Mouse (Mus musculus) embryonic facial prominence, embryonic 14.5 days (tissue): ENCODE measurements at regions not wholly inside any gene's neighbourhood (a gene's known extent, or its start where the extent isn't known, plus 50 kb on each side); places are given as distances from the start of the nearest gene placed in this dataset.
A peak's percentile ranks its signal among the peaks of the same experiment; 100 is the strongest.

ENCODE experiments used
- ATAC-seq: fragments of 200-750 bp; cut with Nextera tagmentation; 2 replicates; pipeline ENCODE4 v1.8.0; 2017; ENCODE audit warnings: low read depth, moderate number of reproducible peaks, moderate TSS enrichment
- DNase-seq: peaks from one replicate; pipeline ENCODE4 v3.0.0-alpha.2; 2015; ENCODE audit warnings: low spot score
- H3K27ac ChIP-seq: fragments of 300-500 bp; sonication (generic); replicated peaks from 2 replicates; pipeline ENCODE4 v1.5.1; 2014; ENCODE audit warnings: low read depth, mild to moderate bottlenecking, low read length, moderate library complexity
- H3K27me3 ChIP-seq: fragments of 300-500 bp; sonication (generic); replicated peaks from 2 replicates; pipeline ENCODE4 v1.6.1; 2014; ENCODE audit warnings: low read length; ENCODE audit not compliant: control insufficient read depth, insufficient read depth
- H3K36me3 ChIP-seq: fragments of 300-500 bp; sonication (generic); 2 replicates; pipeline ENCODE4 v1.6.1; 2014; ENCODE audit warnings: low read length, mixed read lengths; ENCODE audit not compliant: control insufficient read depth, insufficient read depth
- H3K4me1 ChIP-seq: fragments of 300-500 bp; sonication (generic); 2 replicates; pipeline ENCODE4 v1.6.1; 2014; ENCODE audit warnings: antibody characterized with exemption, low read length; ENCODE audit not compliant: control insufficient read depth, insufficient read depth
- H3K4me2 ChIP-seq: fragments of 300-500 bp; sonication (generic); 2 replicates; pipeline ENCODE4 v1.6.1; 2014; ENCODE audit warnings: low read depth, mild to moderate bottlenecking, low read length, moderate library complexity, mixed read lengths
- H3K4me3 ChIP-seq: fragments of 300-500 bp; sonication (generic); 2 replicates; pipeline ENCODE4 v1.5.1; 2014; ENCODE audit warnings: low read depth, mild to moderate bottlenecking, low read length
- H3K9ac ChIP-seq: fragments of 300-500 bp; sonication (generic); 2 replicates; pipeline ENCODE4 v1.6.1; 2014; ENCODE audit warnings: low read depth, mild to moderate bottlenecking, low read length, moderate library complexity, mixed read lengths
- H3K9me3 ChIP-seq: fragments of 300-500 bp; sonication (generic); 2 replicates; pipeline ENCODE4 v1.6.1; 2016; ENCODE audit warnings: low read length; ENCODE audit not compliant: control insufficient read depth
- WGBS: fragments of 180-500 bp; shearing (Covaris S2); extraction: QIAGEN DNeasy Blood & Tissue Kit; methylation state at CpG from one replicate; pipeline ENCODE4 v1.1.7; 2014; 5-methylcytosine and 5-hydroxymethylcytosine counted together

DNA sequence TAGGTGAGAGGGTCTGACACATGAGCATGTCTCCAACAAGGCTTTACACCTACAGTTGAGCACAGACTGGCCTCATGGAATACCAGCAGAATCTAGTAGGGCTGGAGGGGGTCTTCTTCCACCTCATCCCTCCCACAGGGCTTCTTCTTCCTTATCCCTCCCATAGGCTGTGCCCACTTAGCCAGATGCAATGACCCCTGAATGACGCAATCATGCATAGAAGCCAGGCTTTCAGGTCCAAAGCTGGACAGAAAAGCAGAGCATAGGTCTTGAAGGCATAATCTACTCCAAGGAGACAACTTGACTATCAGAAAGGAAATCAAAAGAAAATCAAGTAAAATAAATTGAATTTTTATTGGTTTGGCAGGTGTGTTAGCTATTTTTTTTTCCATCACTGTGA, 198.5 kb upstream of the Irx3 start:
- 0 out of 2 replicates have a peak, but pooled peaks cover 5% of the 10 kb centered on the region for H3K27me3 ChIP-seq

DNA sequence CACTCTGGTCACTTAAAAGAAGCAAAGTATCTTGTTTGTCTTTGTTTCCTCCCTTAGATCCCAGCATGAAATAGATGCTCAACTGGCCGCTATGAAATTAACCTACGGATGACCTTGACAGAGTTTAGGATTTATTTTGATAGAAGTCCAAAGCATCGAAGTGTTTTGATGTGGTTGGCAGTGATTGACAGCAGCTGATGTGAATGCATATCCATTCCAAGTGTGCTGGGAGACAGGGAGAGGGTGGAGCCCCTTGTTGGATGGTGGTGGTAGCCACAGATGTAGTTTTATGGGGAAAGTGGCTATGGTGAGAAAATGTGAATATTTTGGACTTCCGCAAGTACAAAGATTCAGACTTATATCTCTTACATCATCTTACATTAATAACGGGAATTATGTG, 197.8 kb upstream of the Irx3 start:
- no peak for DNase-seq
- 65% methylated on average over 5 of the region's 5 CpGs for WGBS
- H3K27ac ChIP-seq: no peak overlapping the region
- H3K9ac ChIP-seq: no peak overlapping the region
- peaks cover 10% of the 10 kb centered on the region for H3K9me3 ChIP-seq
- ATAC-seq: no peak
- no peaks in the 10 kb centered on the region for H3K36me3 ChIP-seq
- peaks cover 12% of the 10 kb centered on the region; the same call in 1 of the 2 replicates for H3K4me1 ChIP-seq
- no peak overlapping the region for H3K4me3 ChIP-seq
- H3K27me3 ChIP-seq: 0 out of 2 replicates have a peak, but pooled peaks cover 5% of the 10 kb centered on the region
- no peak overlapping the region for H3K4me2 ChIP-seq

More for the DNA sequence above, 198.5 kb upstream of the Irx3 start:
- ATAC-seq: no peak
- DNase-seq: no peak
- Histone ChIP-seq H3K36me3 (no peaks in the 10 kb centered on the region), H3K4me1 (peaks cover 12% of the 10 kb centered on the region; the same call in 1 of the 2 replicates), H3K9me3 (peaks cover 10% of the 10 kb centered on the region), H3K27ac (no peak overlapping the region), H3K9ac (no peak overlapping the region), H3K4me2 (no peak overlapping the region), H3K4me3 (no peak overlapping the region)
- 93% methylated on average over 1 of the region's 1 CpGs for WGBS

DNA sequence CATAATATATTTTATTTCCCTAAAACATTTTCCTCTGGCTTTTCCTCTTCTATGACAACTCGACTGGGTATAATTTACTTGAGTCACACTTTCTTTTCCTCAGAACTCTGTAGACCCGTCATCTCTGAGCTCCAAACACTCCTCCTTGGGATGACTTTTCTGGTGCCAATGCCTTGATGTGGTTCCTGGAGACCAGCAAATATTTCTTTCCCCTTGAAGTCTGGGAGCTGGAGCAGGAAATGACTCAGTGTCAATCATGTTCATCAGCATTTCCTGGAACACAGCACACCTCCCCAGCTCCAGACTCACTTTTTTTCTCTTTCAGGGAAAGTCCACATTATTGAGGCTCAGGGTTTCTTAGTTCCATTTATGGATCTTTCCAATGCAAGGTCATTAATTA, 197.3 kb upstream of the Irx3 start:
- H3K4me2 ChIP-seq: no peak overlapping the region
- DNase-seq (no peak), ATAC-seq (no peak)
- H3K9ac ChIP-seq: no peak overlapping the region
- no peak overlapping the region for H3K27ac ChIP-seq
- peaks cover 10% of the 10 kb centered on the region for H3K9me3 ChIP-seq
- H3K36me3 ChIP-seq: no peaks in the 10 kb centered on the region
- 56% methylated on average over 2 of the region's 2 CpGs for WGBS
- 0 out of 2 replicates have a peak, but pooled peaks cover 5% of the 10 kb centered on the region for H3K27me3 ChIP-seq
- H3K4me1 ChIP-seq: peaks cover 12% of the 10 kb centered on the region; the same call in 1 of the 2 replicates
- no peak overlapping the region for H3K4me3 ChIP-seq

DNA sequence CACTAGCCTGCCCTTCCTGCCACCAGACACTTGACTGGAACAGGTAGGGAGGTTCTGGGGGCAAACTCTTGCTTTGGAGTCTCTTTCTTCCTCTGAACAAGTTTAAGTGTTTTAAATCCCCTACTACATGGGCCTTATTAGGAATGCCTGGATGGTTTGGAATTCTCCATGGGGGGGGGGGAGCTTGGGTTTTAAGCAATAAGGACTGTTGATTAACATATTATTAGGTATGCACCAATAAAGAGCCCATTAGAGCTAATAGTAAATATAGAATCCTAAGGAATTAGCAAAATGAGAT, 196.0 kb upstream of the Irx3 start:
- H3K4me3 ChIP-seq: no peak overlapping the region
- H3K9me3 ChIP-seq: peaks cover 10% of the 10 kb centered on the region
- no peak overlapping the region for H3K27ac ChIP-seq
- peaks cover 12% of the 10 kb centered on the region; the same call in 1 of the 2 replicates for H3K4me1 ChIP-seq
- H3K4me2 ChIP-seq: no peak overlapping the region
- no peak overlapping the region for H3K9ac ChIP-seq
- peaks cover 12% of the 10 kb centered on the region; the same call in 1 of the 2 replicates for H3K27me3 ChIP-seq
- DNase-seq (no peak), ATAC-seq (no peak)
- no peaks in the 10 kb centered on the region for H3K36me3 ChIP-seq

DNA sequence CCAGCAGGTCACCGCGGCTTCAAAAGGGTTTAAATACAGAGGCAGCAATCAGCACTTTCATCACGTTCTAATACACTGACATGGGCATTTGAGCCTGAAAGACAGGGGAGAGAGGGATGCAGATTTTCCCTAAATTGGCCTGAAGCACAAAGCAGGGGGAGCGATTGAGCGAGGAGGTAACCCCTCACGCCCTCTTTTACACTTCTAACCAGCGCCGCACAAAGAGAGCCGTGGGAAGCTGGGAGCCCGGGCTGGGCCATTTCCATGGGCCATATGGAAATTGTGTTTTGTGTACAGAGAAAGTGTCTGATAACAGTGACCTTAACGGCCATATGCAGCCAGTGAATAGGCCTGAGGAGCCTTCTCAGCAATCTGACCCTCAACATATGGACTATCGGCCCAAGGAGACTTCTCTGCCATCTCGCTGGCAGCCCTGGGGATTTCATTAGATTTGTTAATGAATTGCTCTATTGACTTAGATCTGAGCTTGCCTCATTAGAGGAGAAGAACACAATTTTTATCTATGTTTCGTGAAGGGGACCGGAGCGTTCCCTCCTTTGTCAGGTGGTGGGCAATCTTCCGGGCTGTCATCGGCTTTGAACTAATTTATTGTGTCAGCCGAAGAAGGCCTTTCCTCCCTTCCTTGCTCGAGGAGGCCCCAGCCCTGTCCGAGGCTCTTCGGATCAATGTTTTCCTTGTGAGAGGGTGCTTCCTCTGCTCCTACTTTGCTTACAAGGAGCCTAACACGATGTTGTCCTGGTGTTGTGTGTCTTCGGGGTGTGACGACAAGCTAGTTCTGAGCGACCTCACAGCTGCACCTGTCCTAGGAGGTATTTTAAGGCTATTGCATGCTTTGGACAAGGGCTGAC, 195.4 kb upstream of the Irx3 start:
- Histone ChIP-seq H3K27me3 (peaks cover 12% of the 10 kb centered on the region; the same call in 1 of the 2 replicates), H3K9me3 (peaks cover 10% of the 10 kb centered on the region), H3K4me1 (peaks cover 12% of the 10 kb centered on the region; the same call in 1 of the 2 replicates), H3K9ac (no peak overlapping the region), H3K36me3 (no peaks in the 10 kb centered on the region), H3K4me2 (no peak overlapping the region), H3K27ac (no peak overlapping the region), H3K4me3 (no peak overlapping the region)
- ATAC-seq: peak; percentile 12; the same call in 1 of the 2 replicates
- WGBS: 44% methylated on average over 26 of the region's 26 CpGs
- DNase-seq: peak; percentile 53

DNA sequence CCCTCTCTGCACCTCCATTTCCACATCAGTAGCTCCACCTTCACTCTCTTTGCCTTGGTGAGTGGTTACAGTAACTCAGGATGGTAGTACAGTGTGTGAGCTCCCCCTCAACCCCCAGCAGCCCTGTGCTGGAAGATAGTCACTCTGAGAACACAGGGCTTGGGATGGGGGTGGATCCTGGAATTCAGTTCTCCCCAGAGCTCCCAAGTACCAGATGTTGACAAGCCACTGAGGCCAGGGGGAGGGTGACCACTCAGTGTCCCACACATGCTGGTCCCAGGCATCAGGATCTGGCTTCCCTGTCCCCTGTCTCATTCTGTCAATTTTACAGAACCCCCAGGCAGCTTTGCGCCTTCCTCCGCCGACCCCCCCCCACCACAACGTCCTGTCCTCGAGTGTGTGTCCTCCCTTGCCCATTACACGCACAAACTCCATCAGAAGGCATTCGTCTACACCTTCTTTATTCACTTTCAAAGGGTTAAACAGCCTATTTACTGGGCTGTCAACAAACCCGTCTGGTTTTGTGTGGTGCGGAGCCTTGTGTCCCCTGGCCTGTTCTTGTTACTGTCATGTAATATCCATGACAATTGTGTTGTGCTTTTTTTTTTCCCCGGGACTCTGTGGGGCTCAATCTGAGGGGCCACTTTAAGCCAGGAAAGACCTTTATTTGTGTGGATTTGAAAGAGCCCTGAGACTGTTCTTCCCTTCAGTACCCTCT, 194.6 kb upstream of the Irx3 start:
- no peak for DNase-seq
- peaks cover 10% of the 10 kb centered on the region for H3K9me3 ChIP-seq
- ATAC-seq: no peak
- peaks cover 15% of the 10 kb centered on the region; the same call in 1 of the 2 replicates for H3K4me1 ChIP-seq
- H3K27ac ChIP-seq: no peak overlapping the region
- no peak overlapping the region for H3K4me3 ChIP-seq
- H3K4me2 ChIP-seq: no peak overlapping the region
- no peak overlapping the region for H3K9ac ChIP-seq
- no peaks in the 10 kb centered on the region for H3K36me3 ChIP-seq
- peaks cover 12% of the 10 kb centered on the region; the same call in 1 of the 2 replicates for H3K27me3 ChIP-seq
- WGBS: 22% methylated on average over 10 of the region's 10 CpGs

DNA sequence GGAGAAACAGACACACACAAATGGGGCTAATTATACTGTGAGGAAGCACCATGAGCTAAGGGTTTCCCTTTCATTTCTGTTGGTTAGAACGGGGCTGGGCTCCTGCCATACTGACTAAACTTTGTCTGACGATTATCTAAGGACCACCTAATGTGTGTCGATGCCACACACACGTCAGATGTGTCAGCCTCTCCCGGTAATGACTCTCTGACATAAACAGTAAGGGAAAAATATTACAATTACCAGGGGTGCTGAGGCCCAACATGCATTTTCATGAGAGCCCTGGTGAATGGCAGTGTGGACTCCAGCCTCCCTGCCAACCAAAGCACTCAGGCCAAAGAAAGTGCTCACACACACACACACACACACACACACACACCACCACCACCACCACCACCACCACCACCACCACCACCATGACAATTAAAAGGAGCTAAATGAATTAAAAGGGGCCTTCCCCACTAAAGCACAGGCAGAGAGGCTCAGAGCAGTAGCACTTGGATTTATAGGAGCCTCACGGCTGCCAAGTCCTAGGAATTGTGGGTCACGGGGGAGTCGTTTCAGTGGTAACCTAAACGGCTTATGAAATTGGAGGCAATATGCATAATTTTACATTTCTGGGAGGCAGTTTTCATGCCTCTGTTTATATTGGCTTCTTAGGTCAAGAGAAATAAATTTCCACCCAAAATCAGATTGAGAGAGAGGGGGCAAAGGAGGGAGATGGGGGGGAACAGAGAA, 193.7 kb upstream of the Irx3 start:
- Histone ChIP-seq H3K27me3 (peaks cover 18% of the 10 kb centered on the region; the same call in 1 of the 2 replicates), H3K4me3 (no peak overlapping the region), H3K9ac (no peak overlapping the region), H3K4me2 (no peak overlapping the region), H3K9me3 (peaks cover 10% of the 10 kb centered on the region), H3K4me1 (peaks cover 21% of the 10 kb centered on the region; the same call in 1 of the 2 replicates), H3K27ac (no peak overlapping the region), H3K36me3 (no peaks in the 10 kb centered on the region)
- ATAC-seq (no peak), DNase-seq (peak; percentile 69)
- 44% methylated on average over 9 of the region's 9 CpGs for WGBS
